Mouse (Mus musculus) bone marrow, adult 2 months (tissue): Measurements from ENCODE around the gene U2surp.

Experiments used
- CTCF ChIP-seq: fragments of 200-500 bp; IDR thresholded peaks from 2 replicates; pipeline ENCODE4 v1.5.1; 2011; ENCODE audit warnings: low read length, control low read depth; ENCODE audit not compliant: control insufficient read depth, insufficient read depth
- POLR2A ChIP-seq: fragments of 200-500 bp; IDR thresholded peaks from 2 replicates; pipeline ENCODE4 v1.6.1; 2011; ENCODE audit warnings: low read depth, mild to moderate bottlenecking, control low read depth, low read length, borderline replicate concordance; ENCODE audit not compliant: control insufficient read depth

- no peak for TF ChIP-seq CTCF
- no peak for TF ChIP-seq POLR2A
These were observed 38.9 kb downstream of the U2surp start for GRCm38 (mm10) chr9:95472926-95473325.
